Mouse (Mus musculus) heart, postnatal 0 days (tissue): ENCODE results near the gene Ccdc88b. TPM values are rescaled to one million over a fixed set of nuclear protein-coding genes. Genes with fewer than 3 reads are reported as not detected.

Source experiments
- ATAC-seq: fragments of 200-750 bp; cut with Nextera tagmentation; 2 replicates; pipeline ENCODE4 v1.8.0; 2017; ENCODE audit warnings: low read depth, moderate number of reproducible peaks, moderate library complexity; ENCODE audit not compliant: insufficient read depth
- DNase-seq: peaks from one replicate; pipeline ENCODE4 v3.0.0-alpha.2; 2016; ENCODE audit warnings: low spot score
- H3K27ac ChIP-seq: fragments of 300-500 bp; sonication (generic); 2 replicates; pipeline ENCODE4 v1.5.1; 2014; ENCODE audit warnings: low read depth, mild to moderate bottlenecking
- H3K27me3 ChIP-seq: fragments of 300-500 bp; sonication (generic); 2 replicates; pipeline ENCODE4 v1.6.1; 2014; ENCODE audit warnings: low read length, mixed read lengths; ENCODE audit not compliant: control insufficient read depth, insufficient read depth
- H3K36me3 ChIP-seq: fragments of 300-500 bp; sonication (generic); replicated peaks from 2 replicates; pipeline ENCODE4 v1.6.1; 2014; ENCODE audit warnings: low read length, mixed read lengths; ENCODE audit not compliant: control insufficient read depth, insufficient read depth
- H3K4me1 ChIP-seq: fragments of 300-500 bp; sonication (generic); 2 replicates; pipeline ENCODE4 v1.6.1; 2014; ENCODE audit warnings: antibody characterized with exemption; ENCODE audit not compliant: control insufficient read depth, insufficient read depth
- H3K4me2 ChIP-seq: fragments of 300-500 bp; sonication (generic); 2 replicates; pipeline ENCODE4 v1.6.1; 2014; ENCODE audit warnings: low read depth, mild to moderate bottlenecking, low read length, moderate library complexity
- H3K4me3 ChIP-seq: fragments of 300-500 bp; sonication (generic); 2 replicates; pipeline ENCODE4 v1.5.1; 2014; ENCODE audit warnings: low read depth, low read length
- H3K9ac ChIP-seq: fragments of 300-500 bp; sonication (generic); replicated peaks from 2 replicates; pipeline ENCODE4 v1.6.1; 2014; ENCODE audit warnings: low read depth, low read length, mixed read lengths
- H3K9me3 ChIP-seq: fragments of 300-500 bp; sonication (generic); replicated peaks from 2 replicates; pipeline ENCODE4 v1.6.1; 2016; ENCODE audit warnings: low read length; ENCODE audit not compliant: control insufficient read depth
- CTCF ChIP-seq: IDR thresholded peaks from 2 replicates; pipeline ENCODE4 v1.5.1; 2016; ENCODE audit warnings: antibody characterized with exemption, control low read depth, low read depth
- EP300 ChIP-seq: IDR thresholded peaks from 2 replicates; pipeline ENCODE4 v1.6.1; 2016; ENCODE audit warnings: antibody characterized with exemption, low read depth
- WGBS: fragments of 180-500 bp; shearing (Covaris S2); extraction: QIAGEN DNeasy Blood & Tissue Kit; methylation state at CpG from one replicate; pipeline ENCODE4 v1.1.7; 2014; 5-methylcytosine and 5-hydroxymethylcytosine counted together
- polyA plus RNA-seq: library from polyadenylated mRNA; unstranded; fragments of >200 nt; fragmentation: Nextera tagmentation; extraction: Ambion mirVana; gene quantifications from 2 replicates; pipeline ENCODE4 v1.2.1, GENCODE M21; 2015
- total RNA-seq: library from RNA; depleted of rRNA; stranded (reverse); fragments of >200 nt; gene quantifications from 2 replicates; pipeline ENCODE4 v1.2.3, GENCODE M21; 2014; ENCODE audit warnings: low replicate concordance

The Ccdc88b gene
- total and polyA plus RNA-seq, 2 experiments from 2014 or later = 0.11 to 0.36 TPM

DNA sequence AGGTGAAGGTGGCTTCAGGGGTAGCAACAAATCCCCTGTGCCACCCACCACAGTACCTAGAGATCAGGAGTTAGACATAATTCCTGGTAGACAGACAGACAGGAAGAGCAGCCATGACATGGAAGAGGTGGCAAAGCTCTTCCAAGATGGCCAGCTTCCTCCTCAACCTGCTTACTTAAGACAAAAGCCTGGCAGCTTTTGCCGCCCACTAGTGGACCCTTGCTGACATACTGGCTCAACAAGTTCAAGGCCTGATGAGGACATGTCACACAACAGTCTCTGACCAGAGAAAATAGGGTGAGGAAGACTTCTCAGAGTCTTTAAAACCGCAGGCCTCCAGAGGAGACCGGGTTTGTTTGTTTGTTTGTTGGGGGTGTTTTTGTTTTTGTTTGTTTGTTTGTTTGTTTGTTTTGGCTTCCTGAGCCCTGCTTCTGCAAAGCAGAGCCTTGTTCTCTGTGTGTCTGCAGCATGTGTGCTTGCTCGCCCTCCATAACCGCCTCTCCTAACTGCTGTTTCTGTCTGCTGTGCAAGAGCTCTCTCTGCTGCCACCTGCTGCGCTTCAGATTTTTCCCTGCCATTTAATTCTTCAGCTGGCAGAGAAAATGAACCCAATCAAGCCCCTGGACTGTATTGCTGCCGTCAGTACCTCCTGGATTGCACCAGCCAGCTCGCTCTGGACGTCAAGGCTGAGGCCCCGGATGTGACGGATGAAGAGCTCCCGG, 1.6 kb downstream of the Ccdc88b start:
- Histone ChIP-seq H3K4me2 (peak overlapping the region; percentile 5; the same call in 1 of the 2 replicates), H3K27me3 (peaks cover 10% of the 10 kb centered on the region), H3K4me1 (0 out of 2 replicates have a peak, but pooled peaks cover 12% of the 10 kb centered on the region), H3K9me3 (no peaks in the 10 kb centered on the region), H3K4me3 (no peak overlapping the region), H3K27ac (no peak overlapping the region), H3K36me3 (no peaks in the 10 kb centered on the region), H3K9ac (no peak overlapping the region)
- DNase-seq = peak; percentile 69
- 51% methylated on average over 12 of the region's 12 CpGs for WGBS
- ATAC-seq = no peak
- TF ChIP-seq CTCF (peak; percentile 67), EP300 (no peak)

- Histone ChIP-seq H3K27me3 (peaks cover 10% of the 10 kb centered on the region), H3K4me3 (peak overlapping the region; percentile 32), H3K36me3 (no peaks in the 10 kb centered on the region), H3K27ac (no peak overlapping the region), H3K9me3 (no peaks in the 10 kb centered on the region), H3K4me1 (0 out of 2 replicates have a peak, but pooled peaks cover 12% of the 10 kb centered on the region), H3K4me2 (peak overlapping the region; percentile 57), H3K9ac (no peak overlapping the region; the same call in 1 of the 2 replicates)
- 10% methylated on average over 38 of the region's 38 CpGs for WGBS
- DNase-seq = peak; percentile 77
- peak; percentile 89 for ATAC-seq
- TF ChIP-seq EP300 (no peak; the same call in 1 of the 2 replicates), CTCF (peak; percentile 15; the same call in 1 of the 2 replicates)
These were observed 2.6 kb downstream of the Ccdc88b start for GRCm38 (mm10) chr19:6855225-6856031.

GRCm38 (mm10) chr19:6854658-6855057, 3.4 kb downstream of the Ccdc88b start:
- ATAC-seq = 0 out of 2 replicates have a peak, but pooled peaks have one; percentile 3
- no peak overlapping the region for H3K4me2 ChIP-seq
- no peak for DNase-seq
- H3K4me1 ChIP-seq = 0 out of 2 replicates have a peak, but pooled peaks cover 12% of the 10 kb centered on the region
- no peak overlapping the region for H3K27ac ChIP-seq
- TF ChIP-seq EP300 = no peak
- no peak overlapping the region for H3K4me3 ChIP-seq
- 91% methylated on average over 12 of the region's 12 CpGs for WGBS
- no peak overlapping the region for H3K9ac ChIP-seq
- H3K36me3 ChIP-seq = no peaks in the 10 kb centered on the region
- H3K9me3 ChIP-seq = no peaks in the 10 kb centered on the region
- peaks cover 18% of the 10 kb centered on the region for H3K27me3 ChIP-seq

DNA sequence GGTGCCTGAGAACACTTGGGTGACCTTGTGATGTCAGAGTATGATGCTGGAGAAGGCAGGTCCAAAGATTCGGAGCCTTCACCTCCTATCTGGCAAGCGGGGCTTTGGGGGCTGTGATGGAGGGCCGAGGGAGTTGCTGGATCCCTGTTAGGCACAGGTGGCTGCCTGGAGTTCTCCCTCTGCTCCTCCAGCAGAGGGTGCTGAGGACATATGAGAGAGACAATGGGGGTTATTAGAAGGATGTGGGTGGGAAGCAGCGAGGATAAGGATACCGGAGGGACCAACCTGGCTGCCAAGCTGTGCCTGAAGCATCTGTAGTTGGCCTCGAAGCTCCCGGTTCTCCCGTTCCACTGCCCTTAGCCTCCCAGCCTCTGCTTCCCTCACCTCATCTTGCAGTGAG, 4.1 kb downstream of the Ccdc88b start:
- Histone ChIP-seq H3K9ac (no peak overlapping the region), H3K9me3 (no peaks in the 10 kb centered on the region), H3K27me3 (peaks cover 26% of the 10 kb centered on the region), H3K4me1 (0 out of 2 replicates have a peak, but pooled peaks cover 12% of the 10 kb centered on the region), H3K36me3 (no peaks in the 10 kb centered on the region), H3K4me3 (no peak overlapping the region), H3K4me2 (no peak overlapping the region), H3K27ac (no peak overlapping the region)
- TF ChIP-seq EP300 (no peak), CTCF (peak; percentile 17; the same call in 1 of the 2 replicates)
- DNase-seq (no peak), ATAC-seq (no peak)
- 72% methylated on average over 8 of the region's 8 CpGs for WGBS

DNA sequence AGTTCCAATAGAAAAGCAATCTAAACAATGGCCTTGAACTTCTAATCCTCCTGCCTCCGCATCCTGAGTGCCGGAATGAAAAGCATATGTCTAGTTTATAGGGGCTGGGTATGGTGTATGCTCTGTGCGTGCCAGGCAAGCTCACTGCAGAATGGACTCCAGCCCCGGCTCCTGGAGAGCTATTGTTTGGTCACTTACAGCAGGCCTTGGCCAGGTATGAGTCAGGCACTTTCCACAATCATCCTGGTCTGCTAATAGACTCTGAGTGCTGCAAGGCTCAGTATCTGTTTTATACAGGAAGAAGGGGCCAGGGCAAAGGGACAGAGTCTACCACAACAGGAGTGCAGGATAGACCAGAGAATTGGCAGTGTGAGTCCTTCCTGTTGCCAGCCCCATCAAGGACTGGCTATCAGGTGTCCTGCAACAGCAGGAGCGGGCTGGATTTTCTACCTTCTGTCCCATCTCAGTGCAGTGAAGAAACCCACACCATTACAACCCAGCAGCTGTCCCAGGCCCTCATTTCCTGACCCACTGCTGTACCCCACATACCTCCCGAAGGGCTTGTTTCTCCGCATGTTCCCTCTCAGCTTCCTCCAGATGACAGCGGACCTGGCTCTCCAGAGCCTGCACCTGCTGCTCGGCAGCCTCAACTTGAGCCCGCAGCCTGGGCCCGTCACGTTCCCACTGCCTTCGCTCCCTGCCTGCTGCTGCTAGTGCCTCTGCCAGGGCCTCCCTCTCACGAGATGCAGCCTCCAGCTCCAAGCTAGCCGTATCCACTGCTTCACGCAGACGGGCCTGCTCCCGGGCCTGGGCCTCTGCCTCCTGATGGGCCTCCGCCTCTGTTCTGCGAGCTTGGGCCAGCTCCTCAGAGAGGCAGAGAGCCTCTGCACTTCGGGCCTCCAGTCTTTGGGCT, 5.4 kb downstream of the Ccdc88b start:
- 77% methylated on average over 21 of the region's 21 CpGs for WGBS
- Histone ChIP-seq H3K4me1 (peaks cover 16% of the 10 kb centered on the region; the same call in 1 of the 2 replicates), H3K9ac (no peak overlapping the region), H3K4me3 (no peak overlapping the region), H3K4me2 (no peak overlapping the region), H3K27ac (no peak overlapping the region), H3K36me3 (no peaks in the 10 kb centered on the region), H3K9me3 (no peaks in the 10 kb centered on the region), H3K27me3 (peaks cover 38% of the 10 kb centered on the region)
- TF ChIP-seq CTCF (no peak), EP300 (no peak)
- DNase-seq = no peak
- no peak for ATAC-seq
